Mouse (Mus musculus) kidney, adult 2 months (tissue): ENCODE data around the gene Six3.

ENCODE experiments used
- CTCF ChIP-seq: fragments of 200-500 bp; conservative IDR thresholded peaks from 2 replicates; pipeline ENCODE4 v1.5.1; 2011; ENCODE audit warnings: low read depth, mild to moderate bottlenecking, control low read depth, low read length, moderate library complexity, mixed read lengths; ENCODE audit not compliant: insufficient read depth, insufficient read length
- POLR2A ChIP-seq: fragments of 200-500 bp; IDR thresholded peaks from one replicate; pipeline ENCODE4 v1.6.1; 2011; ENCODE audit warnings: low read depth, low read length, control low read depth

GRCm38 (mm10) chr17:85580221-85580620 lies 33.2 kb upstream of the Six3 start:
- TF ChIP-seq POLR2A (no peak), CTCF (no peak)
